19 mouse cellular contexts compared by ENCODE assay signal in genomic region chr2:4566956-4567680, GRCm38 (mm10).
DNase-seq lines count a peak whose midpoint lies in the region; ATAC-seq and TF ChIP-seq lines count a peak whose summit lies in the region.
"Had no signal": no experiment of that assay in that cellular context is flagged by ENCODE, and none has a peak within 500 bp of the region (broad histone marks: within the 10 kb centered on the region; RNA-seq: fewer than 3 reads in every experiment).

No protein-coding gene starts in this region.

- H3K4me2 ChIP-seq in limb, embryonic 12.5 days, result no peak overlapping the region
- H3K4me2 ChIP-seq: hindbrain, embryonic 14.5 days; intestine, embryonic 15.5 days; limb, embryonic 13.5 days; neural tube, embryonic 13.5 days had no signal

- TF ChIP-seq POLR2A in bone marrow macrophage, adult 2 months (IDR thresholded peaks at IDR 0.05; ENCODE audit: borderline replicate concordance, low read depth, low read length), result no peak

- no peak for ATAC-seq in limb, embryonic 12.5 days (ENCODE audit: insufficient number of reproducible peaks, insufficient read depth, low FRiP score, low TSS enrichment, low read depth)
- ATAC-seq: forebrain, embryonic 16.5 days; intestine, embryonic 15.5 days; Patski had no signal

- H3K9me3 ChIP-seq in limb, embryonic 12.5 days, result no peaks in the 10 kb centered on the region
- H3K9me3 ChIP-seq in limb, embryonic 10.5 days (replicated peaks), result no peaks in the 10 kb centered on the region
- H3K9me3 ChIP-seq: intestine, embryonic 15.5 days; limb, embryonic 13.5 days; neural tube, embryonic 13.5 days had no signal

- no peak for DNase-seq in limb, embryonic 10.5 days (ENCODE audit: low spot score)
- DNase-seq in T-cell, adult 2 months (ENCODE audit: low spot score), result peak; percentile 30
- DNase-seq in kidney, postnatal 25 days, result no peak
- DNase-seq in kidney, postnatal 10 days, result no peak
- DNase-seq: adrenal gland, postnatal 25 days; cerebellum, postnatal 14 days; right cerebral cortex, postnatal 14 days; thymus, postnatal 25 days had no signal

- no peak overlapping the region for H3K9ac ChIP-seq in limb, embryonic 12.5 days (replicated peaks)
- H3K9ac ChIP-seq: hindbrain, embryonic 14.5 days; intestine, embryonic 15.5 days; limb, embryonic 13.5 days; neural tube, embryonic 13.5 days had no signal

- peak overlapping the region; percentile 64; the same call in 1 of the 2 replicates for H3K27ac ChIP-seq in limb, embryonic 12.5 days
- H3K27ac ChIP-seq in limb, embryonic 10.5 days, result no peak overlapping the region
- H3K27ac ChIP-seq in bone marrow macrophage, adult 2 months (ENCODE audit: insufficient read depth, low read depth, low read length), result peak overlapping the region; percentile 66
- peak overlapping the region; percentile 79 for H3K27ac ChIP-seq in macrophage
- H3K27ac ChIP-seq: hindbrain, embryonic 14.5 days; intestine, embryonic 15.5 days; left cerebral cortex, adult 2 months; neural tube, embryonic 13.5 days had no signal

- H3K79me2 ChIP-seq in macrophage (ENCODE audit: inconsistent target), result peaks cover 97% of the 10 kb centered on the region

- peaks cover 49% of the 10 kb centered on the region for H3K4me1 ChIP-seq in limb, embryonic 12.5 days (replicated peaks)
- H3K4me1 ChIP-seq in limb, embryonic 10.5 days, result peaks cover 38% of the 10 kb centered on the region
- peaks cover 66% of the 10 kb centered on the region for H3K4me1 ChIP-seq in bone marrow macrophage, adult 2 months (ENCODE audit: control insufficient read depth, insufficient read depth, low read length)

- H3K4me3 ChIP-seq in limb, embryonic 12.5 days (replicated peaks), result no peak overlapping the region
- no peak overlapping the region for H3K4me3 ChIP-seq in limb, embryonic 10.5 days
- no peak overlapping the region for H3K4me3 ChIP-seq in bone marrow macrophage, adult 2 months (ENCODE audit: insufficient read depth, low read length)
- H3K4me3 ChIP-seq in macrophage (ENCODE audit: inconsistent target), result no peak overlapping the region
- H3K4me3 ChIP-seq: erythroblast, embryonic 14.5 days; intestine, embryonic 15.5 days; left cerebral cortex, adult 2 months; limb, embryonic 13.5 days; neural tube, embryonic 13.5 days had no signal

- H3K36me3 ChIP-seq in limb, embryonic 12.5 days, result peaks cover 89% of the 10 kb centered on the region
- peaks cover 99% of the 10 kb centered on the region for H3K36me3 ChIP-seq in limb, embryonic 10.5 days
- peaks cover 15% of the 10 kb centered on the region; the same call in 1 of the 2 replicates for H3K36me3 ChIP-seq in macrophage (ENCODE audit: inconsistent target)

- no peak for TF ChIP-seq CTCF in bone marrow macrophage, adult 2 months (IDR thresholded peaks at IDR 0.05; ENCODE audit: low read depth, low read length)

- WGBS in limb, embryonic 12.5 days, result 93% methylated on average over 9 of the region's 9 CpGs
- 94% methylated on average over 9 of the region's 9 CpGs for WGBS in limb, embryonic 10.5 days
- 75% methylated on average over 9 of the region's 9 CpGs for WGBS in macrophage (ENCODE audit: missing documents)

- no peaks in the 10 kb centered on the region for H3K27me3 ChIP-seq in limb, embryonic 12.5 days
- H3K27me3 ChIP-seq in limb, embryonic 10.5 days (ENCODE audit: low read depth, poor library complexity, severe bottlenecking), result no peaks in the 10 kb centered on the region
- H3K27me3 ChIP-seq: intestine, embryonic 15.5 days; limb, embryonic 13.5 days; neural tube, embryonic 13.5 days; Patski had no signal
